Mouse (Mus musculus) lung, embryonic 16.5 days (tissue): ENCODE data around the gene Mapk1. TPM values are rescaled to one million over a fixed set of nuclear protein-coding genes. Genes with fewer than 3 reads are reported as not detected.

Source experiments
- ATAC-seq: fragments of 200-750 bp; cut with Nextera tagmentation; 2 replicates; pipeline ENCODE4 v1.8.0; 2017; ENCODE audit warnings: low read depth, mild to moderate bottlenecking, moderate library complexity
- H3K27ac ChIP-seq: fragments of 300-500 bp; sonication (generic); 2 replicates; pipeline ENCODE4 v1.5.1; 2014; ENCODE audit warnings: mild to moderate bottlenecking, control low read depth, low read length
- H3K27me3 ChIP-seq: fragments of 300-500 bp; sonication (generic); 2 replicates; pipeline ENCODE4 v1.6.1; 2014; ENCODE audit warnings: low read depth, low read length, mixed read lengths; ENCODE audit not compliant: control insufficient read depth, insufficient read depth
- H3K36me3 ChIP-seq: fragments of 300-500 bp; sonication (generic); 2 replicates; pipeline ENCODE4 v1.6.1; 2014; ENCODE audit warnings: low read length; ENCODE audit not compliant: control insufficient read depth, insufficient read depth
- H3K4me1 ChIP-seq: fragments of 300-500 bp; sonication (generic); replicated peaks from 2 replicates; pipeline ENCODE4 v1.6.1; 2014; ENCODE audit warnings: low read length, mixed read lengths; ENCODE audit not compliant: control insufficient read depth, insufficient read depth
- H3K4me2 ChIP-seq: fragments of 300-500 bp; sonication (generic); 2 replicates; pipeline ENCODE4 v1.6.1; 2014; ENCODE audit warnings: low read depth, low read length, control low read depth
- H3K4me3 ChIP-seq: fragments of 300-500 bp; sonication (generic); 2 replicates; pipeline ENCODE4 v1.5.1; 2014; ENCODE audit warnings: mild to moderate bottlenecking, low read length, control low read depth
- H3K9ac ChIP-seq: fragments of 300-500 bp; sonication (generic); 2 replicates; pipeline ENCODE4 v1.6.1; 2014; ENCODE audit warnings: low read length, control low read depth
- H3K9me3 ChIP-seq: fragments of 300-500 bp; sonication (generic); 2 replicates; pipeline ENCODE4 v1.6.1; 2016; ENCODE audit warnings: low read length; ENCODE audit not compliant: control insufficient read depth
- WGBS: fragments of 180-500 bp; shearing (Covaris S2); extraction: QIAGEN DNeasy Blood & Tissue Kit; methylation state at CpG from one replicate; pipeline ENCODE4 v1.1.7; 2014; 5-methylcytosine and 5-hydroxymethylcytosine counted together
- polyA plus RNA-seq: library from polyadenylated mRNA; unstranded; fragments of >200 nt; fragmentation: Nextera tagmentation; extraction: Ambion mirVana; gene quantifications from 2 replicates; pipeline ENCODE4 v1.2.1, GENCODE M21; 2015

The Mapk1 gene
- polyA plus RNA-seq, 1 experiment from 2014 or later = 150 TPM

DNA sequence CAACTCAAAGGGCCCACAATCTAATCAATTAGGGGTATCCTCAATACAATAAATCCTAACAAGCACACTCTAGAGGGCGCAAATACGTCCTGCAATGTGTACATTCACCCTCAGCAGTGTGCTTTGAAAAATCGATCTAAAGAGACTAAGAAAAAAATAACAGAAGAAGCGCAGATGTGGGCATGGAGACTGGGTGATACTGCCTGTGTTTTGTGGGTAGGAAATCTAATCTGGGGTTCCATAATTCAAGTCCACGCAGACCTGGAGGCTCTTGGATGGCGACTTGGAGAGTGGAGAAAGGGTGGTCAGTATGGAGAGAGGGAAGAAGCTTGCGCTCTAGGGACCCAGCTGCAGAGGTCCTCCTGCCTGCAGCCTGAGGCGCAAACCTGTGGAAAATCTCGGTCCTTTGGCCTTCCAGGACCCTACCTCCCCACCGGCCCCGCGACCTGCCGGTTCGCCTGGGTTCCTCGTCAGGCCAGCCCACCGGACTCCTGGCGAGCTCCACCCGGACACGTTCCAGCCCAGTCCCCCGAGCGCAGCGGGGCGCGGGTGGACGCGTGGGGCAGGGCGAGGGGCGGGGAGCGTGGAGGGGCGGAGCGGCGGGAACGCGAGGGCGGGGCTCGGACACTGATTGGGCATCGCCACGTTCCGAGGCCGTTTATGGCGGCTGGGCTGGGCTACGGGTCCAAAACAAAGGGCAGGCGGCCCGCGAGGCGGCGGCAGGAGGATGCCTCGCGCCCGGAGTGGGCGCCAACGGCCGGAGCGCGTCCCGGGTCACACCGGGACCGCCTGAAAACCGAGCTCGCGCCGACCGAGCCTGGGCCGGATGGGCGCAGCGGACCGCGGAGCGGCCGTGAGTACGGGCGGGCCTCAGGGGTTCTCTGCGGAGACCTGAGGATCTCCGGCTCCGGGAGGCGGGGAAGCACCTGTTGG, 86.6 kb downstream of the Mapk1 start, which contains the start of gene Ypel1:
TSS of gene Ypel1 (plus strand) at position 186 of the 933 bp plus-strand sequence.
- H3K4me3 ChIP-seq = peak within 1 kb of the TSS; percentile 83
- 0 out of 2 replicates have a peak, but pooled peaks cover 2% of the 10 kb centered on the region for H3K36me3 ChIP-seq
- no peaks in the 10 kb centered on the region for H3K4me1 ChIP-seq
- no peaks in the 10 kb centered on the region for H3K9me3 ChIP-seq
- no peaks in the 10 kb centered on the region for H3K27me3 ChIP-seq
- peak within 1 kb of the TSS; percentile 85 for H3K4me2 ChIP-seq
- peak within 1 kb of the TSS; percentile 88 for H3K9ac ChIP-seq
- ATAC-seq = peak; percentile 97
- WGBS = 0% methylated on average over 61 of the region's 76 CpGs
- peak within 1 kb of the TSS; percentile 84 for H3K27ac ChIP-seq

DNA sequence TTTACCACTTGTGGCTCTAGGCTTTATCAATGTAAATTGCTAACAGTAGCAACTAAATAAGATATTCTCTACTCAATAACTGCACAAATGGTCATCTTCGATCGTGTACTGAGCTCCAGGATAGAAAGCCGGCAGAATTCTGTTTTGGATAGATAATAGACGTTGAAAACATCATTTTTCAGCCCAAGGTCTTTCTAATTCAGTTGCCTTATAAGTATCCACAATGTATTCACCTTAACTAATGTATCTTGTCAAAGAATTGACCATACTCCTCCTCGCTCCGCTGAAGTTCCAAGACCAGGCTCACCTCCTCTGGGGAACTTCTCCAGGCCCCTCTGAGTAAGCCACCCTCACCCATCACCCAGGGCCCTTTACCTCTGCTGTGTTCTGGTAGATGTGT, 87.5 kb downstream of the Mapk1 start:
- Histone ChIP-seq H3K4me3 (peak overlapping the region; percentile 83), H3K9ac (peak overlapping the region; percentile 88; the same call in 1 of the 2 replicates), H3K27me3 (no peaks in the 10 kb centered on the region), H3K4me1 (no peaks in the 10 kb centered on the region), H3K27ac (no peak overlapping the region), H3K4me2 (peak overlapping the region; percentile 85), H3K36me3 (0 out of 2 replicates have a peak, but pooled peaks cover 2% of the 10 kb centered on the region), H3K9me3 (peaks cover 4% of the 10 kb centered on the region; the same call in 1 of the 2 replicates)
- 31% methylated on average over 6 of the region's 6 CpGs for WGBS
- no peak for ATAC-seq

DNA sequence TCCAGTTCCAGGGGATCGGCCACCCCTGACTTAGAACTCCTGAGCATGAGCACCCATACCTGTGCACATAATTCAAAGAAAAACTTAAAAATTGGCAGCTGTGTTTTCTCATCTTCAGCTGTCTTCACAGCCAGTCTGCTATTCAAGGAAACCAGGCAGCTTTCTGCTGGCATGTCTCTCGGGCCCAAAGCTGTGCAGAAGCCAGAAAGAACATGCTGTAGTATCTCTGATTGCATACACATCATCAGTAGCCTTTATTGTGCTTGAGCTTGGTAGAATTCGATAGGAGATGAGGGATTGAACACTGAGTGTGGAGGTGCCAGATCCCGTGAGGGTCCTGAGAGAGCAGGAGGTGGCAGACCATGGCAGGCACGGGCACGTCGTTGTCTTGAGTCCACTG, 89.8 kb downstream of the Mapk1 start:
- no peak for ATAC-seq
- Histone ChIP-seq H3K4me1 (no peaks in the 10 kb centered on the region), H3K27me3 (no peaks in the 10 kb centered on the region), H3K9ac (no peak overlapping the region), H3K4me2 (no peak overlapping the region), H3K27ac (no peak overlapping the region), H3K36me3 (0 out of 2 replicates have a peak, but pooled peaks cover 2% of the 10 kb centered on the region), H3K4me3 (no peak overlapping the region), H3K9me3 (peaks cover 4% of the 10 kb centered on the region; the same call in 1 of the 2 replicates)
- 83% methylated on average over 7 of the region's 7 CpGs for WGBS

DNA sequence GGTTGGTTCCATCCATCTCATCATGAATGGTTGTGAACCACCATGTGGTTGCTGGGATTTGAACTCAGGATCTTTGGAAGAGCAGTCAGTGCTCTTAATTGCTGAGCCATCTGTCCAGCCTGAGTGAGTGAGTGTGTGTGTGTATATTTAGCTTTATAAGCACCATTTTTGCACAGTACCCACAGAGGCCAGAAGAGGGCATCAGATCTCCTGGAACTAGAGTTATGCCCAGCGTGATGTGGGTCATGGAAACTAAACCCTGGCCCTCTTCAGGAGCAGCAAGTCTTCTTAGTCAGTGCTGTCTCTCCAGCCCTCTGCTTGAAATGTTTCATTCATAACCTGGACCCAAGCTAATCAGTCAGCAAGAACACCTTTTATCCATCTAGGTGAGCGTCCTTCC, 93.1 kb downstream of the Mapk1 start:
- no peaks in the 10 kb centered on the region for H3K27me3 ChIP-seq
- 87% methylated on average over 2 of the region's 2 CpGs for WGBS
- no peak for ATAC-seq
- H3K4me2 ChIP-seq = no peak overlapping the region
- no peak overlapping the region for H3K9ac ChIP-seq
- no peaks in the 10 kb centered on the region for H3K4me1 ChIP-seq
- H3K9me3 ChIP-seq = peaks cover 6% of the 10 kb centered on the region; the same call in 1 of the 2 replicates
- no peak overlapping the region for H3K4me3 ChIP-seq
- H3K27ac ChIP-seq = no peak overlapping the region
- 0 out of 2 replicates have a peak, but pooled peaks cover 5% of the 10 kb centered on the region for H3K36me3 ChIP-seq

DNA sequence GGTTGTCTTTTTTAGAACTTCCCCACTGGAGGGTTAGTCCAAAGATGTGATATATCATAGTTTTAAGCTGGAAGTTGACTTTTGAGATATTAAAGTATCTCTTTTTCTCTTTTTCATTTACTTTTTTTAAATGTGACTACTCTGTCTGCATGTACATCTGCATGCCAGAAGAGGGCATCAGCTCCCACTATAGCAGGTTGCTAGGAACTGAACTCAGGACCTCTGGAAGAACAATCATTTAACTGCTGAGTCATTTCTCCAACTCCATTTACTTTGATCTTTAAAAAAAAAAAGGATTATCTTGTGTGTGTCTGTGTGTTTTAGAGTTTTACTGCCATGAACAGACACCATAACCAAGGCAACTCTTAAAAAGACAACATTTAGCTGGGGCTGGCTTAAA, 93.7 kb downstream of the Mapk1 start:
- Histone ChIP-seq H3K4me2 (no peak overlapping the region), H3K4me3 (no peak overlapping the region), H3K36me3 (0 out of 2 replicates have a peak, but pooled peaks cover 5% of the 10 kb centered on the region), H3K27ac (no peak overlapping the region), H3K9me3 (peaks cover 6% of the 10 kb centered on the region; the same call in 1 of the 2 replicates), H3K27me3 (no peaks in the 10 kb centered on the region), H3K4me1 (peaks cover 3% of the 10 kb centered on the region; the same call in 1 of the 2 replicates), H3K9ac (no peak overlapping the region)
- no peak for ATAC-seq

DNA sequence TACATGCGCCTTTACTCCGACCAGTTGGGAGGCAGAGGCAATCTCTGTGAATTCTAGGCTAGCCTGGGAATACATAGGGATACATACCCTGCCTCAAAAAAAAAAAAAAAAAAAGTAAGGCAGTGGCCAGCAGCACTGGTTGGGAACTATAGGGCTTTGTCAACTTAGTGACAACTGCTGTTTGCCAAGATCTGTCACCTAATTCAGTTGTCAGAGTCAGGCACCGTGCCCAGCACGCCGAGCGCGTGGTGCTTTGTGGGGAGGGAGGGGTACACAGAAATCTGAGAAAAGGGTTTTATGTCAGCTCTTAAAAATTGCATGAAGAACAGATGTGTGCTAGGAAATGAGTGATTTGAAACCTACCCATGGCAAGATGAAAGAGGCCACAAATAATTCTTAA, 94.9 kb downstream of the Mapk1 start:
- peaks cover 9% of the 10 kb centered on the region; the same call in 1 of the 2 replicates for H3K36me3 ChIP-seq
- H3K9ac ChIP-seq = no peak overlapping the region
- H3K4me2 ChIP-seq = no peak overlapping the region
- no peak overlapping the region for H3K27ac ChIP-seq
- peaks cover 3% of the 10 kb centered on the region; the same call in 1 of the 2 replicates for H3K4me1 ChIP-seq
- H3K9me3 ChIP-seq = peaks cover 6% of the 10 kb centered on the region; the same call in 1 of the 2 replicates
- peak; percentile 84 for ATAC-seq
- H3K4me3 ChIP-seq = no peak overlapping the region
- H3K27me3 ChIP-seq = no peaks in the 10 kb centered on the region
- WGBS = 66% methylated on average over 7 of the region's 7 CpGs

DNA sequence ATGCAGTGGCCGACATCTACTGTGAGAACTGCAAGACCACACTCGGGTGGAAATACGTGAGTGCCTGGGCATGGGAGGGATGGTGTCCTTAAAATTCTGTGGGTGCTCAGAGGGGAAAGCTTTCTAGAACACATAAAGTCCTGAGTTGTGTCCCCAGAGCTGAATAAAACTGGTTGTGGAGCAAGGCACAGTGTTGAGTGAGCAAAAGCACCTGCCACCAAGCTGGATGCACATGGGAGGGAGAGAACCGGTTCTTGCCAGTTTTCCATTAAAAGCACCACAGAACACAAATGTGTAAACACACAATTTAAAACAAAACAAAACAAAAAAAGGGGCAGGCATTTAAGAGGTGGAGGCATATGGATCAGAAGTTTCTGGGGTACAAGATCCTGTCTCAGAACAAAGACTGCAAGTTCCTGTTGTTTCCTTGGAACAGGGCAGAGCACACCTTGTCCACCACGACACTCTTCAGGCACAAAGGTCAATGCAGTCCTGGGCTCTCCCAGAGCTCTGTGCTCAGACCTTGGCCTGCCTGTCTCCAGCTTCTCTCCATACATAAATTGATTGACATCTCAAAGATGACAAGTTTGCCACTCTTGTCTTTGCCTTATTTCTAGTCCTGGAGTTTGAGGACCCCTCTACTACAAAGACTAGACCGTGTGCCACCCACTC, 99.1 kb downstream of the Mapk1 start:
- ATAC-seq = no peak
- Histone ChIP-seq H3K36me3 (peaks cover 20% of the 10 kb centered on the region), H3K4me1 (peaks cover 3% of the 10 kb centered on the region; the same call in 1 of the 2 replicates), H3K4me3 (no peak overlapping the region), H3K27me3 (no peaks in the 10 kb centered on the region), H3K27ac (no peak overlapping the region), H3K9ac (no peak overlapping the region), H3K4me2 (no peak overlapping the region), H3K9me3 (0 out of 2 replicates have a peak, but pooled peaks cover 2% of the 10 kb centered on the region)
- 67% methylated on average over 6 of the region's 6 CpGs for WGBS

DNA sequence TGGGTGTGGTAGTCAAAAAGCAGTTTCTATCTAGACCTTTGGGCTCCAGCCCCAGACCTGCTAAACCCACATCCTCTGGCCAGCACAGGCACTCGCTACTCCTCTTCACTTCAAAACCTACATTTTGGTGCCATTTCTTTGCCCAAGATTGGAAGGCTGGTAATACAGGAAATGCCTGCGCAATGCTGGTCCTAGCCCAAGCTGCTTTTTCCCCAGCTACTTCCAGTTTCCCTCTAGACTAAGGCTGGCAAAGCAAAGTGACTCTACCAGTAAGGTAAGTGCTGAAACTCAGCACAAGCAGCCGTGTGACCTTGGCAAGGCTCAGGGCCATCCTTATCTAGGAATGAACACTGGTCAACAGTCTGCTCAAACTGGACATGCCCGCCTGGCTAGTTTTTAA, 102.5 kb downstream of the Mapk1 start:
- Histone ChIP-seq H3K4me2 (no peak overlapping the region), H3K4me3 (no peak overlapping the region), H3K9me3 (no peaks in the 10 kb centered on the region), H3K9ac (no peak overlapping the region), H3K36me3 (peaks cover 36% of the 10 kb centered on the region), H3K27ac (no peak overlapping the region), H3K27me3 (no peaks in the 10 kb centered on the region), H3K4me1 (peaks cover 3% of the 10 kb centered on the region; the same call in 1 of the 2 replicates)
- WGBS = 79% methylated on average over 4 of the region's 4 CpGs
- ATAC-seq = no peak

DNA sequence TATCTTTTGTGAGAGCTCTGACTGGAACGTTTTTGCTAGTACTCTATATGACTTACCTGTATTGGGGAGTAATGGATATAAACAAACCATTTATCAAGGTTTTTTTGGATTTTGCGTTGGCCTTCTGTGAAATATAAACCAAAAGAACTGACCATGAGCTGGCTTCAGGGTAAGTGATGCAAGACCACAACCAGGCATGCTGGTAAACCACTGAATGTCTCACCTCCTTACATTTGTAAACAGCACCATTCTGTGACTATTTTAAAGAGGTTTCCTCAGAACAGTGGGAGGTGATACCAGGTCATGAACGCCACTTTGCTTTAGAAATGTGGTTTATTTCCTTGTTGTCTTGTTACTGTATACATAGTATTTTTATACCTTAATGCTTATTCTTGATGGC, 103.1 kb downstream of the Mapk1 start:
- WGBS = 68% methylated on average over 3 of the region's 3 CpGs
- no peaks in the 10 kb centered on the region for H3K9me3 ChIP-seq

More for the DNA sequence above, 103.1 kb downstream of the Mapk1 start:
- Histone ChIP-seq H3K9ac (no peak overlapping the region), H3K4me1 (peaks cover 3% of the 10 kb centered on the region; the same call in 1 of the 2 replicates), H3K27ac (no peak overlapping the region), H3K4me2 (no peak overlapping the region), H3K36me3 (peaks cover 43% of the 10 kb centered on the region), H3K27me3 (no peaks in the 10 kb centered on the region), H3K4me3 (no peak overlapping the region)
- no peak for ATAC-seq
